Mouse (Mus musculus): ENCODE results near the gene Hist1h4b.

GRCm38 (mm10) chr13:23737091-23737490, 19.7 kb upstream of the Hist1h4b start:
- TF ChIP-seq GATA1 (IDR thresholded peaks at IDR 0.05; ENCODE audit: low read length) (no peak), TAL1 (IDR thresholded peaks at IDR 0.05; ENCODE audit: low read length) (no peak)

All from erythroblast, embryonic 14.5 days (primary cell).